Mouse (Mus musculus) gastrocnemius, adult 8-10 months (tissue): ENCODE measurements around the gene Tox2. TPM values are rescaled to one million over a fixed set of nuclear protein-coding genes. Genes with fewer than 3 reads are reported as not detected.

Experiments
- DNase-seq, 2 experiments: peaks; one replicate each; pipeline ENCODE4 v3.0.0; 2022; ENCODE audit warnings: low spot score in 2 of 2
- total RNA-seq, 4 experiments: library from RNA; stranded (reverse); gene quantifications; 2 replicates each; pipeline ENCODE4 v1.2.4; 2022

The Tox2 gene
- total RNA-seq, 4 experiments from 2014 or later = 0.31 to 0.68 (median 0.62) TPM; not detected in 1

GRCm38 (mm10) chr2:163204548-163205261, 1.8 kb downstream of the Tox2 start:
- DNase-seq = no peak

DNA sequence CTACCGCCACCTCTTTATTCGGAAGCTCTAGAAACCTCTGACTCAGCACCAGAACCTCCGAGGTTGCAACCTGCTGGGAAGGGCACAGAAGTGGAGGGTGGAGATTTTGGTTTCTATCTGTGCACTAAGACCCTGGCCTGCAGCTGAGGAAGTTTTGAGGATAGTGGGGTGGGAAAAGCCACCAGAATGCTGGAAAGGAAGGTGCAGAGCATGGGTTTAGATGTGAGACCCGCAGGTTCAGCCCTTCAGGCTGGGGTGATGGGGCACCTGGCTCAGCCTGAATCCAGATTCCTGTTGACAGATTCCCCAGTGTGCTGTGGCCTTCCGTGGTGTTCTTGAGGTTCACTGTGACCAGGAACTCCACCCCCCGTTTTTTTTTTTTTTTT, 2.3 kb downstream of the Tox2 start:
- no peak for DNase-seq

DNA sequence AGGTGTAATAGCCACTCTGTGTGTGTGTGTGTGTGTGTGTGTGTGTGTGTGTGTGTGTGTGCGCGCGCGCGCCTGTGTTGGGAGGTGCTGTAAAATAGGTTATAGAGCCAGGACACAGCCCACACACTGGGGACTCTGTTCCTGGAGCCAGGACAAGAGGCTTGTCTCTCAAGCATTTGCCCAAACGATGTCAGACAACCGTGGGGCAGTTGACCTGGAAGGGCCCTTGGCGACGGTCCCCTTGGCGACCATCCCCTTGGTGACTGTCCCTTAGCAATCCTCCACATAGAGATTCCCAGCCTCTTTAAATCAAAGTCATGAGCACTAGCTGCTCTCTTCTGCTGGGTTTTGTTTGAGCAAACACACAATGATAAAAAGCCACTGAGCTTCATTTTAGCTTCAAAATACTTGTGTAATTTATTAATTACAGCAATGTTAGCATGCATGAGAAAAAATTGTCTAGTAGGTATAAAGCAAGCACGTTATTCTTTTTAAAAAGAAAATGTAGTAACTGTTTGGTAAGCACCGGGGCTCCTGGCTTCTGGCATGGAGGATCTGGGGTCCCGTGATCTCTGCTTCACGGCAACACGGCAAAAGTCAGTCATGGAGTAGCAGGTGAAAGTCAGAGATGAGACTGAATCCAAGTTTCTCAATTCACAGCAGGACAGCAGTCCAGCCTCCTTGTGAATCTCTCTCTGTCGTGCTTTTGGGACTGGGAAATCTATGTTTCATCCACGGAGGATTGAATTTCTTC, 3.0 kb downstream of the Tox2 start:
- no peak for DNase-seq

DNA sequence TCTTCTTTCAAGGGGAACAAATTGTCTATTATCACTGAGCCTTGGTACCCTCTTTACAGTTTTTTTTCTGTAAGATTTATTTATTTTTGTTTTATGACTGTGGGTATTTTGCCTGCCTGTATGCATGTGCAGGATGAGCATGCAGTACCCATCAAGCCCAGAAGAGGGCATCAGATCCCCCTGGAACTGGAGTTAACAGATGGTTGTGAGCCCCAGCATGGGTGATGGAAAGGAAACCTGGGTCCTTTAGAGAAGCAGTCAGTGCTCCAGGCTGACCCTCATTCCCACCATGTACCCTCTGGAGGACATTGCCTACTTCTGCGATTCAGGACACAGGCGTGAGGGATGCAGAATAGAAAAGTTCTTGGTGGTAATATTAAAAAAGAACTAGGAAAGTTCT, 4.4 kb downstream of the Tox2 start:
- DNase-seq = no peak

DNA sequence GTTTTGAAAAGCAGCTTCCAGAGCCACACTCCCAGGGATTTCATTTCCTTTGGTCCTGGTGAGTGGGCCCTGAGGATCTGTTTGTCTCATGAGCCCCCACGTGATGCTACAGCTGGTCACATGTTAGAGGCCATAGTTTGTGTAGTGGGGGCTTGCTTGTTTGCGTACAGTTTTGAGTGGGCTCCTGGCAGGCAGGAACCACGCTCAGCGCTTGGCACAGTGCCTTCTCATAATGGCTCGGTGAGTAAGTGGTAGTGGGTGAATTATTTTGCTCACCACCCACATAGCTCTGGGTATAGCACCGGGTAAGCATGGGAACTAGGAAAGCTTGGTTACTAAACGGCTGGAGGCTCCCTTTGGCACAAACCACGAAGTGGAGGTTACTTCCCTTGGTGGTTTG, 6.2 kb downstream of the Tox2 start:
- DNase-seq = no peak

DNA sequence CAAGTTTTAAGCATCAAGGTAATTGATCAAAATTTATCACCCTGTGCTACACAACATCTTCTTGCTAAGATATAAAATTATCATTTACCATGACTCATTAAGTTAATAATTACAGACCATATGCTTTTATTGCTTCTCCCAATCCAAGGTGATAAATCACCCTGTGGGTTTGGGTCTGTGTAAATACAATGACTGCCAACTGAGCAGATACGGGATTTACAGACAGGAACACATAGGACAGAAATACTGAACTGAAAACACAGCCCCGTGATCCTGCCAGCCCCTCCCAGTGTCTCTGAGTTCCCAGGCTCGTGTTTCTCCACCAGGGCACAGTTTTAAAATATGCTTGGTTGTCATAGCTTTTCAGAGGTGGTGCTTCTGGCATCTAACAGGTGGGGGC, 10.2 kb downstream of the Tox2 start:
- DNase-seq = no peak

- DNase-seq = no peak
Measured at GRCm38 (mm10) chr2:163218095-163218494, 15.2 kb downstream of the Tox2 start.

GRCm38 (mm10) chr2:163218571-163218970, 15.6 kb downstream of the Tox2 start:
- DNase-seq = no peak

DNA sequence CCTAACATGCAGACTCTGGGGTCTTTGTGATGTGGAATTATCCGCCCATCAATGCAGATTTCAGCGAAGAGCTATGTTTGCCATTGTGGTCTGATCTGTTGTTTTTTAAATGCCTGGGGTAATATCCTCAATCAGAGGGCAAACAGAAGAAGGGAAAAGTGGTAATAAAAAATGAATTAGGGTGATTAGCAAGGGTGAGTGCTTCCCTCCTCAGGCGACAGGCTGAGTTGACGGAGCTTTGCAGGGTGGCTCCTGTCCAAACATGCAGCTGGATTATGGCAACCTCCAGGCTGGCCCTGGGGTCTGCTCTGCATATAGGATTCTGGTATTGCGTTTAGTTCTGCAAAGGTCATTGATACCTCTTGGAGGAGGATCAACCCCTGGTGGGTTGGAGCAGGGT, 16.5 kb downstream of the Tox2 start:
- DNase-seq = no peak

DNA sequence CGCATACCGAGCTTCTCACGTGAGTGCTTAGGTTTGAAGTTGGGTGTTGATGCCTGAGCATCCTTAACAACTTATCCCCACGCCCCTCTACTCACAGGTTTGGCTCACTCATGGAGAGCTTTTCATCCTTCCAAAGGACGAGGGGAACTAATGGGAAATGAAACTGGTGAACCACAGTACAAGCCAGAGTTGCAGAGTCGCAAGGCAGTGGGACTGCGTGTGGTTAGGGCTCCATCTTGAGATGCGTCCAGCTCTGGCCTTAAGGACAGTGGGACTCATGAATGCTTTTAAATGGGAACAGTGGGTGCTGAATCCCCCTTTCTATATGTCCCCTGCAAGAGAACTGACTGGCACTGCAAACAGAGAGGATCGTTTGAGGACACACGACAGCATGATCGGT, 17.8 kb downstream of the Tox2 start:
- no peak for DNase-seq

DNA sequence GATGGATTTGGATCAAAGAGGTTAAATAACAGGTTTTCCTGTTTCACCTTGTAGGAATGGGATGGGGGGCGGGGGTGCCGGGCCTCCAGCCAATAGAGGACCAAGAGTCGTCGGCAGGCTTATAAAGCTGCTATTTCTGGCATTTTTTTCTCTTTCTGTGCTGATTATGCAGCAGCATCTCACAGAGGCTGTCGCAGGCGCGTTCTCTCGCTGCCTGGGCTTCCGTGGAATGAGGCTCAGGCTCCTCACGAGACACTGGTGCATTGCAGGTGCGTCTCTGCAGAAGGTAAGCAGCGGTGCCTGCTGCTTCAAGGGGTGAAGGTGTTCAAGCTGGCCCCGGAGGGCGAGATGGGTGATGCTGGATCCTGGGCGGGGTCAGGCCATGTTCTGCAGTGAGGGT, 22.4 kb downstream of the Tox2 start:
- no peak for DNase-seq

GRCm38 (mm10) chr2:163229050-163229449, 26.1 kb downstream of the Tox2 start:
- DNase-seq = no peak

GRCm38 (mm10) chr2:163231781-163232534, 29.0 kb downstream of the Tox2 start:
- no peak for DNase-seq

DNA sequence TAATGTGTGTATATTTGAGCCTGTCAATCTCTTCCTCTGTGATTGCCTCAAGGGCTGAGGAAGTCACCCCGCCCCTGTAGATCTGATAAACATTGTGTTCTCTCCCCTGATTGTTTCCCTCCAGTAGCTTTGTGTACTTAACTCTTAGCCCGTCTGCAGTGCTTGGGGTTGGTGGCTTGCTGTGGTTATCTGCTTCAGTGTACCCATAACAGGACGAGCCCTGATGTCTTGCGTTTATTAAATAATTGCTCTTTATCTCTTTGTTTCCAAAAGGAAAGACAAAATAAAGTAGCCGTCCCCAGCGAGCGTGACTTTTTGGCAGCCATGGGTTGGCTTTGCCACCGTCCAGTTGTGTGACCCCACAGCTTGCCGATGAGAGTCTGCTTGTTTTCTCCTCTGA, 30.7 kb downstream of the Tox2 start:
- no peak for DNase-seq

GRCm38 (mm10) chr2:163236057-163236456, 33.1 kb downstream of the Tox2 start:
- DNase-seq = no peak

- no peak for DNase-seq
Measured at GRCm38 (mm10) chr2:163237999-163238529, 35.1 kb downstream of the Tox2 start.

- DNase-seq = no peak
Measured at GRCm38 (mm10) chr2:163239945-163240344, 37.0 kb downstream of the Tox2 start.

GRCm38 (mm10) chr2:163241867-163242266, 38.9 kb downstream of the Tox2 start:
- no peak for DNase-seq

- no peak for DNase-seq
Measured at GRCm38 (mm10) chr2:163243917-163244852, 41.3 kb downstream of the Tox2 start.

DNA sequence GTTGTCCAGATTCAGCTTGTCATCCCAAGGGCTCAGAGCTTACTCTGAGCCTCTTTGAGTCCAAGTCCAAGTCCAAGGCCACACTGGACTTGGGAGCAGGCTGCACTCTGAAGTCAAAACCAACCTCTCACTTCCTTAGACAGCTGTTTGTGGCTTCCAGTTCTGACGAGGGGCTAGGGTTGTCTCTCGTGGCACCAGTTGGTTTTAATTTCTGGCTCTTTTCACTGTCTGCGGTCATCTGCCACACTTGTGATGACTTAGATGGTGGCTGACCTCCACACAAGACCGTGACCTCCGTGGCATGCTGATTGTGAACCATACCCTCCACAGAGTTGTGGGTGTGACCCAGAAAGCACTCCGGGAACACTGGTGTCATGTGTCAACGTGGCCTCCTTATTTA, 46.0 kb downstream of the Tox2 start:
- DNase-seq = no peak

DNA sequence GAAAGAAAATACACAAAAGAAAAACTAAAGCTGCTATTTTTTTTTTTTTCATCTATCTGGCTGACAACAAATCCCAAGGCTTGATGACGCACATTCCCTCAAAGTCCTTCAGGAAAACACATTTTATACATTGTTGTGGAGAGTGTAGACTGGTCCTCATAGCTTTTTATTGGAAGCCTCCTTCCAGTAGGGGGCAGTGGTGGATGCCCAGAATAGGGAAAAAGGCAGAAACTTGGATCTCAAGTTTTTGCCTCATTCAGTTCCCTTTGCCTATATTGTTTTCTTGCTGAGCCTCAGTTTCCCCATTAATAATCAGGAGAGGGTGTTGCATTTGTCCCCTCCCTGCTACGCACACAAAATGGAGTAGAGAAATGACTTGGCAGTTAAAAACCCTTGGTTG, 49.7 kb downstream of the Tox2 start:
- DNase-seq = no peak
